Mouse (Mus musculus): ENCODE measurements around the gene Znfx1. TPM values are rescaled to one million over a fixed set of nuclear protein-coding genes. Genes with fewer than 3 reads are reported as not detected.

Znfx1 gene
- polyA plus RNA-seq, 2 experiments, result 7.8 to 10.6 TPM

- no peak overlapping the region for H3K4me3 ChIP-seq (replicated peaks; ENCODE audit: low read length)
- H3K27ac ChIP-seq (replicated peaks; ENCODE audit: low read depth, low read length), result no peak overlapping the region
- no peaks in the 10 kb centered on the region for H3K36me3 ChIP-seq (ENCODE audit: control insufficient read depth, insufficient read depth, low read length)
- no peak overlapping the region for H3K4me2 ChIP-seq (replicated peaks; ENCODE audit: low read depth, low read length, severe bottlenecking)
- ATAC-seq (ENCODE audit: low FRiP score, low read depth) (no peak), DNase-seq (ENCODE audit: low spot score) (no peak)
- no peak overlapping the region for H3K9ac ChIP-seq (ENCODE audit: low read depth, low read length, severe bottlenecking)
- no peaks in the 10 kb centered on the region for H3K9me3 ChIP-seq (ENCODE audit: control insufficient read depth, low read length)
- 26% methylated on average over 7 of the region's 7 CpGs for WGBS
- H3K27me3 ChIP-seq (ENCODE audit: control insufficient read depth, insufficient read depth, low read length), result no peaks in the 10 kb centered on the region
- TF ChIP-seq POLR2A (IDR thresholded peaks at IDR 0.05; ENCODE audit: borderline replicate concordance, extremely low read depth, insufficient read depth, insufficient read length), result no peak
- H3K4me1 ChIP-seq (ENCODE audit: control insufficient read depth, insufficient read depth, low read length), result peaks cover 6% of the 10 kb centered on the region; the same call in 1 of the 2 replicates
These were observed 15.7 kb upstream of the Znfx1 start for GRCm38 (mm10) chr2:167078486-167078885.

GRCm38 (mm10) chr2:167077199-167077962 is 14.6 kb upstream of the Znfx1 start:
- Histone ChIP-seq H3K27ac (replicated peaks; ENCODE audit: low read depth, low read length) (no peak overlapping the region), H3K4me2 (replicated peaks; ENCODE audit: low read depth, low read length, severe bottlenecking) (no peak overlapping the region), H3K4me3 (replicated peaks; ENCODE audit: low read length) (no peak overlapping the region), H3K9me3 (ENCODE audit: control insufficient read depth, low read length) (no peaks in the 10 kb centered on the region), H3K27me3 (ENCODE audit: control insufficient read depth, insufficient read depth, low read length) (no peaks in the 10 kb centered on the region), H3K36me3 (ENCODE audit: control insufficient read depth, insufficient read depth, low read length) (no peaks in the 10 kb centered on the region), H3K9ac (ENCODE audit: low read depth, low read length, severe bottlenecking) (no peak overlapping the region), H3K4me1 (ENCODE audit: control insufficient read depth, insufficient read depth, low read length) (peaks cover 6% of the 10 kb centered on the region; the same call in 1 of the 2 replicates)
- no peak for TF ChIP-seq POLR2A (IDR thresholded peaks at IDR 0.05; ENCODE audit: borderline replicate concordance, extremely low read depth, insufficient read depth, insufficient read length)
- DNase-seq (ENCODE audit: low spot score), result no peak
- 77% methylated on average over 11 of the region's 11 CpGs for WGBS
- ATAC-seq (ENCODE audit: low FRiP score, low read depth), result no peak

GRCm38 (mm10) chr2:167076759-167077158 is 13.9 kb upstream of the Znfx1 start:
- WGBS, result 74% methylated on average over 2 of the region's 2 CpGs
- H3K27ac ChIP-seq (replicated peaks; ENCODE audit: low read depth, low read length), result no peak overlapping the region
- DNase-seq (ENCODE audit: low spot score), result no peak

GRCm38 (mm10) chr2:167076352-167076751 is 13.5 kb upstream of the Znfx1 start:
- H3K4me2 ChIP-seq (replicated peaks; ENCODE audit: low read depth, low read length, severe bottlenecking), result no peak overlapping the region
- H3K4me1 ChIP-seq (ENCODE audit: control insufficient read depth, insufficient read depth, low read length), result peaks cover 6% of the 10 kb centered on the region; the same call in 1 of the 2 replicates
- no peaks in the 10 kb centered on the region for H3K9me3 ChIP-seq (ENCODE audit: control insufficient read depth, low read length)
- ATAC-seq (ENCODE audit: low FRiP score, low read depth), result no peak
- WGBS, result 85% methylated on average over 4 of the region's 4 CpGs
- no peak overlapping the region for H3K4me3 ChIP-seq (replicated peaks; ENCODE audit: low read length)
- H3K36me3 ChIP-seq (ENCODE audit: control insufficient read depth, insufficient read depth, low read length), result no peaks in the 10 kb centered on the region
- H3K27me3 ChIP-seq (ENCODE audit: control insufficient read depth, insufficient read depth, low read length), result no peaks in the 10 kb centered on the region
- no peak overlapping the region for H3K27ac ChIP-seq (replicated peaks; ENCODE audit: low read depth, low read length)
- TF ChIP-seq POLR2A (IDR thresholded peaks at IDR 0.05; ENCODE audit: borderline replicate concordance, extremely low read depth, insufficient read depth, insufficient read length), result no peak
- no peak overlapping the region for H3K9ac ChIP-seq (ENCODE audit: low read depth, low read length, severe bottlenecking)
- DNase-seq (ENCODE audit: low spot score), result no peak

More at GRCm38 (mm10) chr2:167076759-167077158, 13.9 kb upstream of the Znfx1 start:
- H3K4me3 ChIP-seq (replicated peaks; ENCODE audit: low read length), result no peak overlapping the region
- no peak for ATAC-seq (ENCODE audit: low FRiP score, low read depth)
- H3K4me1 ChIP-seq (ENCODE audit: control insufficient read depth, insufficient read depth, low read length), result peaks cover 6% of the 10 kb centered on the region; the same call in 1 of the 2 replicates
- no peaks in the 10 kb centered on the region for H3K27me3 ChIP-seq (ENCODE audit: control insufficient read depth, insufficient read depth, low read length)
- no peaks in the 10 kb centered on the region for H3K9me3 ChIP-seq (ENCODE audit: control insufficient read depth, low read length)
- TF ChIP-seq POLR2A (IDR thresholded peaks at IDR 0.05; ENCODE audit: borderline replicate concordance, extremely low read depth, insufficient read depth, insufficient read length), result no peak
- no peaks in the 10 kb centered on the region for H3K36me3 ChIP-seq (ENCODE audit: control insufficient read depth, insufficient read depth, low read length)
- H3K4me2 ChIP-seq (replicated peaks; ENCODE audit: low read depth, low read length, severe bottlenecking), result no peak overlapping the region
- H3K9ac ChIP-seq (ENCODE audit: low read depth, low read length, severe bottlenecking), result no peak overlapping the region

GRCm38 (mm10) chr2:167074587-167074986 is 11.8 kb upstream of the Znfx1 start:
- Histone ChIP-seq H3K27me3 (ENCODE audit: control insufficient read depth, insufficient read depth, low read length) (no peaks in the 10 kb centered on the region), H3K4me2 (replicated peaks; ENCODE audit: low read depth, low read length, severe bottlenecking) (no peak overlapping the region), H3K27ac (replicated peaks; ENCODE audit: low read depth, low read length) (no peak overlapping the region), H3K4me3 (replicated peaks; ENCODE audit: low read length) (no peak overlapping the region), H3K9me3 (ENCODE audit: control insufficient read depth, low read length) (no peaks in the 10 kb centered on the region), H3K9ac (ENCODE audit: low read depth, low read length, severe bottlenecking) (no peak overlapping the region), H3K4me1 (ENCODE audit: control insufficient read depth, insufficient read depth, low read length) (peaks cover 6% of the 10 kb centered on the region; the same call in 1 of the 2 replicates), H3K36me3 (ENCODE audit: control insufficient read depth, insufficient read depth, low read length) (no peaks in the 10 kb centered on the region)
- TF ChIP-seq POLR2A (IDR thresholded peaks at IDR 0.05; ENCODE audit: borderline replicate concordance, extremely low read depth, insufficient read depth, insufficient read length), result no peak
- 90% methylated on average over 5 of the region's 5 CpGs for WGBS
- ATAC-seq (ENCODE audit: low FRiP score, low read depth), result no peak
- DNase-seq (ENCODE audit: low spot score), result no peak

Measured in limb, embryonic 14.5 days (tissue).